Mouse (Mus musculus): ENCODE measurements around the gene 1700028J19Rik.

- TF ChIP-seq CTCF (IDR thresholded peaks at IDR 0.05; ENCODE audit: extremely low read depth, insufficient read depth, insufficient read length, insufficient replicate concordance): no peak
- TF ChIP-seq POLR2A (IDR thresholded peaks at IDR 0.05; ENCODE audit: low read depth, low read length): no peak
Measured at GRCm38 (mm10) chr7:44247971-44248370, 1.5 kb upstream of the 1700028J19Rik start.

Data from spleen, adult 2 months (tissue).